Mouse (Mus musculus) heart, adult 2 months (tissue): ENCODE measurements around the gene Jmjd6. TPM values are rescaled to one million over a fixed set of nuclear protein-coding genes. Genes with fewer than 3 reads are reported as not detected.

Experiments used
- DNase-seq, 2 experiments: peaks; one replicate each; pipeline ENCODE4 v3.0.0; 2021
- H3K27ac ChIP-seq: fragments of 200-600 bp; 2 replicates; pipeline ENCODE4 v1.8.1; 2022
- H3K27me3 ChIP-seq: fragments of 200-500 bp; 2 replicates; pipeline ENCODE4 v1.6.1; 2012; ENCODE audit warnings: mild to moderate bottlenecking, low read length, inconsistent platforms, mixed read lengths; ENCODE audit not compliant: control insufficient read depth, insufficient read depth
- H3K36me3 ChIP-seq: fragments of 200-500 bp; 2 replicates; pipeline ENCODE4 v1.6.1; 2012; ENCODE audit warnings: low read length, inconsistent platforms; ENCODE audit not compliant: control insufficient read depth, insufficient read depth
- H3K4me1 ChIP-seq: fragments of 200-500 bp; 2 replicates; pipeline ENCODE4 v1.6.1; 2011; ENCODE audit warnings: low read length; ENCODE audit not compliant: control insufficient read depth, insufficient read depth
- H3K4me3 ChIP-seq: fragments of 200-600 bp; 2 replicates; pipeline ENCODE4 v1.8.1; 2022
- H3K79me2 ChIP-seq: fragments of 200-500 bp; replicated peaks from 2 replicates; pipeline ENCODE4 v1.6.1; 2012; ENCODE audit warnings: mild to moderate bottlenecking, inconsistent platforms, low read length, moderate library complexity, mixed read lengths; ENCODE audit not compliant: control insufficient read depth, insufficient read depth
- H3K9ac ChIP-seq: fragments of 200-500 bp; 2 replicates; pipeline ENCODE4 v1.6.1; 2012; ENCODE audit warnings: low read depth, mild to moderate bottlenecking, control low read depth, inconsistent platforms, low read length, mixed read lengths
- CTCF ChIP-seq: fragments of 200-600 bp; IDR thresholded peaks from 2 replicates; pipeline ENCODE4 v1.8.1; 2022; ENCODE audit warnings: antibody characterized with exemption, mild to moderate bottlenecking, moderate library complexity
- EP300 ChIP-seq: fragments of 200-500 bp; IDR thresholded peaks from 2 replicates; pipeline ENCODE4 v1.6.1; 2011; ENCODE audit warnings: low read depth, low read length, control low read depth; ENCODE audit not compliant: insufficient read depth
- POLR2A ChIP-seq: fragments of 200-500 bp; IDR thresholded peaks from 2 replicates; pipeline ENCODE4 v1.6.1; 2011; ENCODE audit warnings: mild to moderate bottlenecking, low read depth, low read length, control low read depth; ENCODE audit not compliant: insufficient read depth
- WGBS: fragments of 180-500 bp; shearing (Covaris S2); methylation state at CpG from one replicate; pipeline ENCODE4 v1.1.7; 2018; 5-methylcytosine and 5-hydroxymethylcytosine counted together
- intact Hi-C: fragments of 180-260 bp; cut with DNase I; formaldehyde crosslinking; loops from one replicate; pipeline ENCODE4 v1.15.1; 2025
- long read RNA-seq: library from polyadenylated mRNA; stranded (forward); transcript quantifications from one replicate; pipeline ENCODE4 v2.0.0, GENCODE M21; 2021
- polyA plus RNA-seq: library from polyadenylated mRNA; depleted of rRNA; stranded (reverse); fragments of >200 nt; gene quantifications from 2 replicates; pipeline ENCODE4 v1.2.3, GENCODE M21; 2012; rRNA removed
- total RNA-seq, 2 experiments: library from RNA; stranded (reverse); gene quantifications; 2 replicates each; pipeline ENCODE4 v1.2.3; 2021

Gene Jmjd6
- 10 to 100 TPM; 34.1 to 37.4 TPM for total RNA-seq
- 14.6 and 20.9 TPM in 2 replicates for polyA plus RNA-seq
- long read RNA-seq, full-length matches to known transcripts: 13 of 31 reads
- long read RNA-seq, partial matches to known transcripts: 7 of 31 reads
- long read RNA-seq, other reads (novel, unspliced or antisense): 11 of 31 reads

DNA sequence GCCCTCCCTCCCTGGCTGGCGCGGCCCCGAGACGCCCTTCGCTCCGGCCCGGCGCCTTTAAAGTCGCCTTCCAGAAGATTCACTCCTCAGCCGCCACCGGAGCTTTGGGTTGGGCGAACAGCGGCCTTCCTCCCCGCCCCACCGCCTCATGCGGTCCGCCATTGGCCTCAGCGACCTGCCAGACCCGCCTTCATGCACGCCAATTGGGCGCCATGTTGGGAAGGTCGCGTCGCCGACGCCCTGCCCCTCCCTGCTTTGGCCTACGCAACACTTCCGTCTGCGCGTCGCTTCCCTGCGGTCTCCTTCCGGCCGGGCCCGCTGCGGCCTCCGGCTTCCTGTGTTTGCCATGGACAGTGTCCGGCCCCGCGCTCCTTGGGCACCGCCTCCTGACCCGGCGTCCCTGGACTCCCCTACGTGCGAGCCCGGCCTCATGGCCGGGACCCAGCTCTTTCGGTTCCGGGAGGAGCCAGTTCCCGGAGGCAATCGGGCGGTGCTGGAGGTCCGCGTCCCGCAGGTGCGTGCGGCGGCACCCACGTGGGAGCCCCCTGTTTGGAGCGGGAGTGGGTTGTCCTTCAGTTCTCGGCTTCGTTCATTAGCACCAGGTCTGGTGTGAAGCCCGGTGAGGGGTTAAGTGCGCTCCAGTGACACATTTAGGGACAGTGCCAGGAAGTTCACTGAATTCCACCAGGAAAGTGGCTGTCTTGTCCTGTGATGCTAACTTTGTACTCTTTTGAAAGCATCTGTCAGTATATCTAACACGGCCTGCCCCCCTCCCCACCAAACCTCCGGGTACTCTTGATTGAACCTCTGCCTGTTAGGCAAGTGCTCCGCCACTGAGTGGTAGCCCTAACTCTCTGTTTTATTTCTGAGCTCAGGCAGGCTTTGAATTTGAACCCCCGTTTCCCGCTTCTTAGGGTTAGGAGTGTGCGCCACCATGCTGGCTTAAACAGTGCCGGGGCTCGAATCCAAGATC lies at the start of gene Jmjd6, which contains the start of gene Mettl23:
Gene Jmjd6, minus strand, starts transcription at position 189 of the 973 bp plus-strand sequence.
Gene Mettl23, plus strand, starts transcription at position 18 of the 973 bp plus-strand sequence.
- TF ChIP-seq POLR2A (peak; percentile 62), EP300 (peak; percentile 82; the same call in 1 of the 2 replicates), CTCF (no peak)
- Histone ChIP-seq H3K4me3 (peak within 1 kb of the TSS; percentile 99), H3K4me1 (peaks cover 5% of the 10 kb centered on the region), H3K27ac (peak within 1 kb of the TSS; percentile 98), H3K36me3 (peaks cover 20% of the 10 kb centered on the region), H3K9ac (peak within 1 kb of the TSS; percentile 81), H3K27me3 (no peaks in the 10 kb centered on the region), H3K79me2 (no peaks in the 10 kb centered on the region; the same call in 1 of the 2 replicates)
- WGBS: 1% methylated on average over 72 of the region's 72 CpGs
- intact Hi-C loops: loop anchor here (1.0 to 2.0 kb wide), 2 partner anchors 8 to 17 kb away; no protein-coding TSS in a partner anchor
- peak; percentile 96 to 99 for DNase-seq

GRCm38 (mm10) chr11:116887136-116887535 lies 43.9 kb upstream of the Jmjd6 start:
- H3K27me3 ChIP-seq: no peaks in the 10 kb centered on the region
- no peak overlapping the region for H3K9ac ChIP-seq
- TF ChIP-seq POLR2A (no peak), EP300 (no peak), CTCF (no peak)
- no peaks in the 10 kb centered on the region for H3K79me2 ChIP-seq
- no peak overlapping the region for H3K4me3 ChIP-seq
- 65% methylated on average over 5 of the region's 5 CpGs for WGBS
- intact Hi-C loops: loop anchor here (10.0 kb wide), 1 partner anchor 288 kb away; no protein-coding TSS in a partner anchor
- H3K36me3 ChIP-seq: no peaks in the 10 kb centered on the region
- peaks cover 1% of the 10 kb centered on the region; the same call in 1 of the 2 replicates for H3K4me1 ChIP-seq
- DNase-seq: no peak
- no peak overlapping the region for H3K27ac ChIP-seq

DNA sequence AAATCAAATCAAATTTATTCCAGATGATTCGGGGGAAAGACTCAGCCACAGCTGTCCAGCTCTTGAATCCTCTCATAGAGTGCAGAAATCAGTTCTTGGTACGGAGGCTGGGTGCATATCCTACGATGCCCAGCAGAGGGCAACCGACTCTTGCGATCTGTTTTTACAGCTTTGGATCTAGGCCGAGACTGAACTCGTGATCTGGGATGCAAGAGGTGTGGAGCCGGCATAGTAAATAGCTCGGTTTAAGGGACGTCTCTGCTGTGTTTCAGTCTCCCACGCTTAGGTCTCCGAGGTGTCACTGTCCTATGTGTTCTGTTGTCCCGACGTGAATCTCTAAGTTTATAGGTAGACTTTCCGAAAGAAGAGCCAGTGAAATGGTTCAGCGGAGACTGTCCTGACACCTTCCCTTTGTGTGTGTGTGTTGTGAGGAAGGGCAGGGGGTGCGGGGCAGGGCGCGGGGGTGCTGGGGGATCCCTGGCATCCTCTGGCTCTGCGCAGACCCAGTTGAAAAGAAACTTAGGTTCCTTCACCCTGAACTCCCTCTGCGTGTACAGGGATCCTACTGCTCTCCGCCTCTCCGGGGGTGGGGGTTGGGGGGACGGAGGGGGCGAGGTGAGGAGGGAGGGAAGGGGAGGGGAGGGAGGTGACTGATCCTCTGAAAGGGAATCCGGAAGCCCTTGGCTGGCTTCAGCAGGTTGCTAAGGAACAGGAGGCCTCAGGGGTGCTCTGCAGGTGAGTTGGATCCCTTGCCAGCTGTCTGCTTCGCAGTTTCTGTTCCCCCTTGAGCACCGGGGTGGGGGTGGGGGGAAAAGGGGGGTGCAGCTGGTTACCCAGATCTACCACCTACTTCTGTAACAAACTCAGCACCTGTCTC lies 42.3 kb upstream of the Jmjd6 start:
- H3K27me3 ChIP-seq: no peaks in the 10 kb centered on the region
- WGBS: 4% methylated on average over 28 of the region's 28 CpGs
- intact Hi-C loops: loop anchor here (1.0 to 10.0 kb wide), 2 partner anchors 171 to 289 kb away; no protein-coding TSS in a partner anchor
- H3K79me2 ChIP-seq: no peaks in the 10 kb centered on the region
- H3K4me1 ChIP-seq: peaks cover 1% of the 10 kb centered on the region; the same call in 1 of the 2 replicates
- no peaks in the 10 kb centered on the region for H3K36me3 ChIP-seq
- TF ChIP-seq POLR2A (no peak), EP300 (peak; percentile 85), CTCF (peak; percentile 98)
- peak overlapping the region; percentile 41 for H3K4me3 ChIP-seq
- H3K9ac ChIP-seq: peak overlapping the region; percentile 37
- DNase-seq: peak; percentile 73 to 80
- H3K27ac ChIP-seq: no peak overlapping the region

DNA sequence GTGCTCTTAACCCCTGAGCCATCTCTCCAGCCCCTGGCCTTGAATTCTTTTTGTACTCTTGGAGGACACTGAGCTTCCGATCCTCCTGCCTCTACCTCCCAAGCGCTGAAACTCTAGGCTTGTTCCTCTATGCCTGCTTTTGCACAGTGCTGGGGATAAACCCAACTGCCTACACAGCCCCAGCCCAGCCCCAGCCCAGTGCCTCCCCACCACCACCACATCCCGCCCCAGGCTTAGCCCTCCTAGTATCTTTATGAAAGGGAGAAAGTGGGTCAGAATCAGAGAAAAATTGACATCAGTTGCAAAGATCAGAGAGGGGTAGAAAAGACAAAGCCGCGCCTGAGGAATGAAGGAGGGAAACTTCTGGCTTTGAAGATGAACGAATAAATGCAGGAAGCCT lies 40.8 kb upstream of the Jmjd6 start:
- WGBS: 85% methylated on average over 6 of the region's 6 CpGs
- no peak overlapping the region for H3K4me3 ChIP-seq
- peaks cover 1% of the 10 kb centered on the region; the same call in 1 of the 2 replicates for H3K4me1 ChIP-seq
- intact Hi-C loops: loop anchor here (10.0 kb wide), 1 partner anchor 291 kb away; no protein-coding TSS in a partner anchor
- TF ChIP-seq CTCF: no peak
- no peak for TF ChIP-seq EP300
- H3K27me3 ChIP-seq: no peaks in the 10 kb centered on the region
- H3K36me3 ChIP-seq: no peaks in the 10 kb centered on the region
- no peaks in the 10 kb centered on the region for H3K79me2 ChIP-seq
- no peak overlapping the region for H3K27ac ChIP-seq
- H3K9ac ChIP-seq: no peak overlapping the region
- no peak for DNase-seq

GRCm38 (mm10) chr11:116882446-116882845 lies 39.2 kb upstream of the Jmjd6 start:
- Histone ChIP-seq H3K27me3 (no peaks in the 10 kb centered on the region), H3K9ac (no peak overlapping the region), H3K36me3 (no peaks in the 10 kb centered on the region), H3K4me1 (peaks cover 1% of the 10 kb centered on the region; the same call in 1 of the 2 replicates), H3K79me2 (no peaks in the 10 kb centered on the region), H3K27ac (no peak overlapping the region), H3K4me3 (no peak overlapping the region)
- intact Hi-C loops: loop anchor here (10.0 kb wide), 1 partner anchor 292 kb away; no protein-coding TSS in a partner anchor
- no peak for DNase-seq
- TF ChIP-seq EP300 (no peak), CTCF (no peak)
- WGBS: 84% methylated on average over 10 of the region's 10 CpGs
